Mouse (Mus musculus): ENCODE measurements around the gene Zdbf2. TPM values are rescaled to one million over a fixed set of nuclear protein-coding genes. Genes with fewer than 3 reads are reported as not detected.
"Not testable (repeated sequence)": the region's sequence is repeated elsewhere in the genome, so short reads cannot be mapped to it uniquely, and the experiment has no call there.

Zdbf2 gene
- polyA plus RNA-seq, 1 experiment from 2014 or later, result 7.2 TPM

DNA sequence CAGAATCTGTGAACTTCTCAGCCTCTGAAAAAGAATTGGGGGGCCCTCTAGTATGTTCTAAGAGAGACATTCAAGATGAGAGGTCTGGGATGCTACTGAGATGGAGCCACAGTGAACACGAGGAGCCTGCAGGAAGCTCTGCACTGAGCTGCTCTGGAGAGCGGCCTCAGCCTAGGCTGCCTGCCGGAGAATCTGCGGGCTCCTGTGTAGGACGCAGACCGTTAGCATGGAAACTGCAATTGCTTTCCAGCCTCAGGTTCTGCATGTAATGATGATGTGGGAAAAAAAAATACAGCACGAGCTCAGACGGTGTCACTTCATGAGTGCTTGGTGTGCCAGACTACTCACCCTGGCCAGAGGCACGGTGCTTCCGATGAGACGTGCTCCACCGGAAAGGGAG lies 6.9 kb upstream of the Zdbf2 start:
- Histone ChIP-seq H3K4me2 (no peak overlapping the region), H3K27me3 (replicated peaks) (peaks cover 69% of the 10 kb centered on the region), H3K27ac (no peak overlapping the region), H3K4me1 (no peaks in the 10 kb centered on the region), H3K4me3 (replicated peaks) (no peak overlapping the region), H3K9me3 (no peaks in the 10 kb centered on the region), H3K9ac (no peak overlapping the region), H3K36me3 (no peaks in the 10 kb centered on the region)
- no peak for ATAC-seq (ENCODE audit: insufficient read depth, low FRiP score, low read depth)
- WGBS, result 39% methylated on average over 12 of the region's 12 CpGs

DNA sequence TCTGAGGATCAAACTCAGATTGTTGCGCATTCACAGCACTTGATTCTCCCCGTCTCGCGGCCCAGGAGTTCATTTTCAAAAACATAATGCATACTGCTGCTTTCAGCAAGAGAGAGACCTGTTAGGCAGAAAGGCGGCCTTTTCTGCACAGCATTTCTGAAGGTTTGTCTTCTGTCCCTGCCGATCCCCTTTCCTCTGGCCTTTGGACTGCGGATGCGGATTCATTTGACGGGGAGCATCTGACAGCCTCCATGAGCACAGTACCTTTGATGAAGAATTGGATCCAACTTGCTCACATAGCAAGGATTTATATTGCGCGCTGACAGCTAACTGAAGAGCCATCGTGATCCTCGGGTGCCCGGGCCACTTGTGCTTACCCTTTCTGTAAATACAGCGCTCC lies 6.3 kb upstream of the Zdbf2 start:
- no peaks in the 10 kb centered on the region for H3K9me3 ChIP-seq
- no peaks in the 10 kb centered on the region for H3K36me3 ChIP-seq
- no peak for ATAC-seq (ENCODE audit: insufficient read depth, low FRiP score, low read depth)
- H3K4me3 ChIP-seq (replicated peaks), result no peak overlapping the region
- peaks cover 70% of the 10 kb centered on the region for H3K27me3 ChIP-seq (replicated peaks)
- H3K9ac ChIP-seq, result no peak overlapping the region
- H3K4me1 ChIP-seq, result no peaks in the 10 kb centered on the region
- no peak overlapping the region for H3K27ac ChIP-seq
- H3K4me2 ChIP-seq, result no peak overlapping the region
- 35% methylated on average over 15 of the region's 15 CpGs for WGBS

DNA sequence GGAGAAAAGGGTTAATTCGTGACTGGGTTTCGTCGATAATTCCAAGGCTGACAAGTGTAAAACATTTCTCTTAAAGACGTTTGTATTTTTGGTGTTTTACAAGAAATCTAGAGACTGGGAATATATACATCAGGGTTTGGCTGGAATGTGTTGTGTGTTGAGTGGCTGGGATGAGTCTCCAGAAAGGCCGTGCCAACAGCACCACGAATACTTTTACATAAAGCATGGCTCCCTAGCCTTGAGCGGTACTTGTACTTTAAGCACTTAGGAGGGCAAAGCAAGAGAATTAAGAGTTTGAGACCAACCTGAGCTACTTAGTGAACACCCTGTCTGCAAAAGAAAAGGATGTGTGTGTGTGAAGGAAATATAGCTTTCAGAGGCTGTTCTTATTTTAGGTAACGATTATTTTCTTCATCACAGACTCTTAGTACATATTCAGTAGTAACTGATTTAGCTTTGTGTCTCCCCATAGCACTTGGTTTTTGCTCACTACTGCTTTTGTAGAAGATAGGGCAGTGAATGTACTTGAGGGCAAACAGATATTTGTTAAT lies 865 bp upstream of the Zdbf2 start:
- no peaks in the 10 kb centered on the region for H3K9me3 ChIP-seq
- peak overlapping the region; percentile 58 for H3K4me3 ChIP-seq (replicated peaks)
- H3K27ac ChIP-seq, result no peak overlapping the region
- no peak for ATAC-seq (ENCODE audit: insufficient read depth, low FRiP score, low read depth)
- H3K4me2 ChIP-seq, result peak overlapping the region; percentile 75; the same call in 1 of the 2 replicates
- H3K4me1 ChIP-seq, result peaks cover 11% of the 10 kb centered on the region; the same call in 1 of the 2 replicates
- no peak overlapping the region for H3K9ac ChIP-seq
- peaks cover 46% of the 10 kb centered on the region for H3K27me3 ChIP-seq (replicated peaks)
- H3K36me3 ChIP-seq, result no peaks in the 10 kb centered on the region
- 17% methylated on average over 8 of the region's 8 CpGs for WGBS

DNA sequence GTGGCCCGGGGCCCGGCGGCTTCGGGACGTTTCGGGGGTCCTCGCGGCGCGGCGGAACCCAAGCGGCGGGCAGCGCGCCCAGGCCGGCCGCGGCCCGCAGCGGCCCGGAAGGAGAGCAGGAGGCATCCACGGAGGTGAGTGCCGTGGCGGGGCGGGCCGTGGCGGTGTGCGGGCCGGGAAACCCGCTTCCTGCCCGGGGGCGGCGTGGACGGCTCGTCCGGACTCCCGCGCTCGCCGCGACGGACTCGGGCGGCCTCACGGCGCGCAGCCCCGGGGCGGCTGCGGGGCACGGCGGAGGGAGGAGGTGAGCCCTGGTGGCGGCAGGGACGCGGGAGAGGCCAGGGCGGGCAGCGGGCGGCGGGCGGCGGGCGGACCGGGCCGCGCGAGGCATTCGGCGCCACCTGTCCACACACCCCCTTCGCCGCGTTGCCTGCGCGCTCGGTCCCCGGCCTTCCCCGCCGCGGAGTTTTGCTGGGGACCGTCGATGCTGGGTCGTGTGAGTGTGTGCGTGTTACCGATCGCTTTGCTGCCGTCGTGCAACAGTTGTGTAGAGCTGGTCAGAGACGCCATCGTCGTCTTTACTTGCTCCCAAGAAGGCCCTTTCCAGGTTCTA lies 380 bp downstream of the Zdbf2 start:
- Histone ChIP-seq H3K27me3 (replicated peaks) (peaks cover 38% of the 10 kb centered on the region), H3K4me2 (peak overlapping the region; percentile 75), H3K4me3 (replicated peaks) (peak overlapping the region; percentile 58), H3K27ac (peak overlapping the region; percentile 54; the same call in 1 of the 2 replicates), H3K36me3 (no peaks in the 10 kb centered on the region), H3K9me3 (no peaks in the 10 kb centered on the region), H3K4me1 (peaks cover 11% of the 10 kb centered on the region; the same call in 1 of the 2 replicates), H3K9ac (peak overlapping the region; percentile 39)
- ATAC-seq (ENCODE audit: insufficient read depth, low FRiP score, low read depth), result 0 out of 2 replicates have a peak, but pooled peaks have one; percentile 27
- WGBS, result under 1% methylated on average over 75 of the region's 89 CpGs

DNA sequence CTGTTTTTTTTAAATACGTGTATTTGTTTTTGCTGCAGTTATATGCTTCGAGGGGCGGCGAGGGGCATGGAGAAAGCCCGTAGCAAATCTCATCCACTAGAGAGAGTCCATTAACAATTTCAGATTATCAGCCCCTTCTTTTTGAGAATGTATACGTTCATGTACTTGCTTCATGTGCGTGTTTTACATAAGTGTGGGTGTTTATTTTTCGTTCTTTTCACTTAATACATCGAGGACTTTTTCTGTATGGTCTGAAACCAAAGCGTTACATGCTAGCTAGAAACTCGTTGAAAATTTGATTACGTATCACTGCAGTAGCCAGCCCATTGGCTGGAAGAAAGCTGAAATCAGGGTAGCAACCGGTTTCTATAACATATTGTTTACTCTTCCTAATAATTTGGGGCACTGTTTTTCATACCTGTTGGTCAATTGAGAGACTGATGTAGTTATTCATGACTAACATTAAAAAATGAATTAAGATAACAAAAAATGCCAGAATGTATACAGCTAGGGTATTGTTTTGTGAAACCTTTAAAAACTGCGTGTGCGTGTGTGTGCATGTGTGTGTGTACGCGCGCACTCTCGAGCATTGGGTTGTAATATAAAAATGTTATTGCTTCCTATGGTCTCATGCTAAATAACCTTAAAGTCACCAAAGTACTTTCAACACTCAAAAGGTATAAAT lies 1.1 kb downstream of the Zdbf2 start:
- Histone ChIP-seq H3K36me3 (no peaks in the 10 kb centered on the region), H3K4me2 (peak overlapping the region; percentile 75), H3K4me1 (peaks cover 11% of the 10 kb centered on the region; the same call in 1 of the 2 replicates), H3K27me3 (replicated peaks) (peaks cover 30% of the 10 kb centered on the region; the same call in 1 of the 2 replicates), H3K9ac (no peak overlapping the region), H3K9me3 (no peaks in the 10 kb centered on the region), H3K4me3 (replicated peaks) (peak overlapping the region; percentile 58), H3K27ac (no peak overlapping the region)
- no peak for ATAC-seq (ENCODE audit: insufficient read depth, low FRiP score, low read depth)
- WGBS, result 10% methylated on average over 19 of the region's 19 CpGs

DNA sequence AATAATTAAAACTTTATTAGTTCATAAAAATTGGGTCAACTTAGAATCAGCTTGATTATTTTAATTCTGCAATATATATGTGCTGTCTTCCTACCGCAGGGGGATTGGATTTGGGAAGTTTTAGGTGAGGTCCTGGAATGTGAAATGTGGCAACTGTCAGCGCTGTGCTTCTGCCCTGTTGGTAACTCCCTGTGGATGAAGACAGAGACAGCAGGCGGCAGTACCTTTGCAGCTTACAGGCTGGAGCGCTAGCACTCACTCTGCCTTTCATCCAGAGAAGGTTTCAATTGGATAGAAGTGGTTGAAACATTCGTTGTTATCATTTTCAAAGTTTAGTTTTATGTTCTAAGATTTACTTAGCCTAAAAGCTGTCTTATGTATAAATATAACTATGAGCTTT lies 5.0 kb downstream of the Zdbf2 start:
- H3K4me2 ChIP-seq, result no peak overlapping the region
- H3K4me3 ChIP-seq (replicated peaks), result no peak overlapping the region
- H3K36me3 ChIP-seq, result no peaks in the 10 kb centered on the region
- peaks cover 9% of the 10 kb centered on the region; the same call in 1 of the 2 replicates for H3K27me3 ChIP-seq (replicated peaks)
- ATAC-seq (ENCODE audit: insufficient read depth, low FRiP score, low read depth), result no peak
- no peak overlapping the region for H3K27ac ChIP-seq
- no peak overlapping the region for H3K9ac ChIP-seq
- peaks cover 7% of the 10 kb centered on the region; the same call in 1 of the 2 replicates for H3K4me1 ChIP-seq
- WGBS, result 42% methylated on average over 5 of the region's 5 CpGs
- H3K9me3 ChIP-seq, result no peaks in the 10 kb centered on the region

DNA sequence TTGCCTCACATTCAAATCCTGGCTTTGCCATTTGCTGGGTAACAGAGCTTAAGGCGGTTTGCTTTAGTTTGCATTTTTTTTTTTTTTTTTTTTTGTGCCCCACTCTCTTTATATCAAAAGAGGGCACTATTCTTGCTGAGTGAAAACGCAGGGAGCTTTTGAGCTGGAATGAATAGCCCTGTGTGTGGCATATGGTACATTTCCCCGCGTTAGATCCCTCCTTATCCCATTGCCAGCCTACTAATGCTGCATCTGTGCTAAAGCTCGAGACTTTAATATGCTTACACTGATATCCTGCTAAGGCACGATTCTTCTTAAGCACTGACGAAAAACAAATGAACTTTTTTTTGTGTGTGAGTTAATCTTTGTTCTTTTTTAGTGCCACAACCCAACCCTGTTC lies 20.9 kb downstream of the Zdbf2 start:
- no peak overlapping the region for H3K9ac ChIP-seq
- WGBS, result 66% methylated on average over 7 of the region's 7 CpGs
- no peak overlapping the region for H3K27ac ChIP-seq
- no peak overlapping the region for H3K4me2 ChIP-seq
- no peaks in the 10 kb centered on the region for H3K36me3 ChIP-seq
- no peak overlapping the region for H3K4me3 ChIP-seq (replicated peaks)
- no peaks in the 10 kb centered on the region for H3K9me3 ChIP-seq
- no peak for ATAC-seq (ENCODE audit: insufficient read depth, low FRiP score, low read depth)
- no peaks in the 10 kb centered on the region for H3K4me1 ChIP-seq
- H3K27me3 ChIP-seq (replicated peaks), result no peaks in the 10 kb centered on the region

DNA sequence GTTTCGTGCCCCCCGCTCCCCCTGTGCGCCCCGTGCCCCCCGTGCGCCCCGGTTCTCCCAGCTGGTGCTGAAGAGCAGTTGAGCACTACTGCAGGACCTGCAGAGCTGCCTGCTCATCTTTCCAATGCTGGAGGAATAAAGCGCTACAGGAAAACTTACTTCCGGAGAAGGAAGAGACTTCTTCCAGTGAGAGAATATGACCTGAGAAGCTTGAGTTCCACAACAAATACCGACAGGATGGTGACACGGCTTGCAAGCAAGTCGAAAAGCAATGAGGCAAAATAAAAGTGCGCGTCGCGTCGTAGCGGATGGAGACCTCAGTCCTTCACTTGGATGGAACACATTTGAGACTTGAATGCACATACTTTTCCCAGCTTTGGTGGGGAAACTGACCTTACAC lies 36.6 kb downstream of the Zdbf2 start:
- Histone ChIP-seq H3K4me3 (replicated peaks) (no peak overlapping the region), H3K36me3 (no peaks in the 10 kb centered on the region), H3K27me3 (replicated peaks) (peaks cover 5% of the 10 kb centered on the region; the same call in 1 of the 2 replicates), H3K4me2 (peak overlapping the region; percentile 32), H3K9ac (no peak overlapping the region), H3K4me1 (no peaks in the 10 kb centered on the region), H3K9me3 (no peaks in the 10 kb centered on the region), H3K27ac (no peak overlapping the region)
- no peak for ATAC-seq (ENCODE audit: insufficient read depth, low FRiP score, low read depth)
- 41% methylated on average over 18 of the region's 18 CpGs for WGBS

DNA sequence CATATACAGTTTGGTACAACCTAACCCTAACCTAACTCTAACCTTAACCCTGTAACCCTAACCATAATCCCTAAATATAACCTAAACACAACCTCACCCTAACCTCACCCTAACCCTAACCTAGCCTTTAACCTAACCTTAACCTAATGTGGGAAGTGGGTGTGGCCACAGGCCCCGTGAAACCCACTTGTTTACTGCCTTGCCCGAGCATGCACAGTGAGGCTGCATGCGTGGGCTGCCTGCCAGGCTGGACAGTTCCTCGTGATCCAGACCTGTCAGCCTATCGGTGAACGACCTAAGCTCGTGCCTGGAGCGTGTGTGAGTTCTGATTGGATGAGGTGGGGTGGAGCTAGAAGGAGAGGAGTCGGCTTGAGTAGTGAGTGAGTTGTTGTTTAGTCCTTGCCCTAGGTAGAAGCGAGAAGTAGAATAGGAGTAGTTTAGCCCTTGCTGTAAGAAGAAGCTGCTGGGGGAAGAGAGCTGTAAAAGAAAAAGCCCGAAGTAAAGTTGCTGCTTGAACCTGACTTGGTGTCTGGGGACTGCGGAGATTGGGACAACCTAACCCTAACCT lies 50.6 kb downstream of the Zdbf2 start:
- H3K36me3 ChIP-seq; H3K4me3 ChIP-seq (replicated peaks); H3K27ac ChIP-seq; H3K9me3 ChIP-seq; H3K27me3 ChIP-seq (replicated peaks); H3K4me1 ChIP-seq; H3K4me2 ChIP-seq; H3K9ac ChIP-seq; ATAC-seq (ENCODE audit: insufficient read depth, low FRiP score, low read depth): not testable (repeated sequence)
- 39% methylated on average over 12 of the region's 12 CpGs for WGBS

Small RNA genes within 50 kb of the gene (microRNA-seq; reads per million reads assigned to microRNA genes)
- not detected for gene Gm24513

Other genes starting within 250 kb of the Zdbf2 start
- 12.9 and 13.3 TPM in 2 replicates for gene Ino80d, start 158.6 kb upstream of the Zdbf2 start, polyA plus RNA-seq (2015; fragmentation: Nextera tagmentation; extraction: Ambion mirVana)
- 572 and 599 TPM in 2 replicates for gene Eef1b2, start 96.4 kb upstream of the Zdbf2 start, polyA plus RNA-seq (2015; fragmentation: Nextera tagmentation; extraction: Ambion mirVana)
- 125 and 138 TPM in 2 replicates for gene Ndufs1, start 96.4 kb upstream of the Zdbf2 start, polyA plus RNA-seq (2015; fragmentation: Nextera tagmentation; extraction: Ambion mirVana)
- 0.10 and 0.15 TPM in 2 replicates for gene Gpr1, start 58.7 kb upstream of the Zdbf2 start, polyA plus RNA-seq (2015; fragmentation: Nextera tagmentation; extraction: Ambion mirVana)
- gene Adam23, start 172.6 kb downstream of the Zdbf2 start, polyA plus RNA-seq (2015; fragmentation: Nextera tagmentation; extraction: Ambion mirVana), result 2.6 and 3.2 TPM in 2 replicates